Mouse (Mus musculus) left cerebral cortex, postnatal 25 days (tissue): ENCODE measurements at regions not wholly inside any gene's neighbourhood (a gene's known extent, or its start where the extent isn't known, plus 50 kb on each side); places are given as distances from the start of the nearest gene placed in this dataset.

Experiments
- DNase-seq, 2 experiments: peaks; one replicate each; pipeline ENCODE4 v3.0.0; 2022; ENCODE audit warnings: low spot score in 2 of 2, mixed read lengths in 1 of 2
- intact Hi-C: fragments of 180-260 bp; cut with DNase I; formaldehyde crosslinking; loops from one replicate; pipeline ENCODE4 v1.15.1; 2025
- microRNA-seq, 2 experiments: library from miRNA; unstranded; fragments of <30 nt; microRNA quantifications; one replicate each; pipeline ENCODE4 v1.2.0; 2022

GRCm38 (mm10) chr11:64889335-64890020 is 89.4 kb upstream of the Elac2 start:
- intact Hi-C loops = loop anchor here (10.0 kb wide), 1 partner anchor 135 kb away; no protein-coding TSS in a partner anchor
- DNase-seq = peak in 1 of 2 experiments; percentile 6

DNA sequence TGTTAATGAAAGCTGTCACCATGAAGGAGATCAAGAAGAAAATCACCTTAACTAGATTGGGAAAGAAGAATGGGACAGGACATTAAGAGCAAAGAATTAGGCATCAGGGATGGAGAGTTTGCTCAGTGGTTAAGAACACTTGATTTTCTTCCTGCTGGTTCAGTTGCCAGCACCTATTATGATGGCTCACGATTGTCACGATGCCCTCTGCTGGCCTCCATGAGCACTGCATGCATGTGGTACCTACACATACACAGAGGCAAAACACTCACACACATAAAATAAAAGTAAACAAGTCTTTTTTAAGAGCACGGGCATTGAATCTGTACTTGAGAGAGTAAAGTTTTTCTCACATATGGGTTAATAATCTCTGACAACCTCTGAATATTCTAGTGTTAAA is 88.1 kb upstream of the Elac2 start:
- intact Hi-C loops = loop anchor here (10.0 kb wide), 1 partner anchor 136 kb away; no protein-coding TSS in a partner anchor
- no peak for DNase-seq

DNA sequence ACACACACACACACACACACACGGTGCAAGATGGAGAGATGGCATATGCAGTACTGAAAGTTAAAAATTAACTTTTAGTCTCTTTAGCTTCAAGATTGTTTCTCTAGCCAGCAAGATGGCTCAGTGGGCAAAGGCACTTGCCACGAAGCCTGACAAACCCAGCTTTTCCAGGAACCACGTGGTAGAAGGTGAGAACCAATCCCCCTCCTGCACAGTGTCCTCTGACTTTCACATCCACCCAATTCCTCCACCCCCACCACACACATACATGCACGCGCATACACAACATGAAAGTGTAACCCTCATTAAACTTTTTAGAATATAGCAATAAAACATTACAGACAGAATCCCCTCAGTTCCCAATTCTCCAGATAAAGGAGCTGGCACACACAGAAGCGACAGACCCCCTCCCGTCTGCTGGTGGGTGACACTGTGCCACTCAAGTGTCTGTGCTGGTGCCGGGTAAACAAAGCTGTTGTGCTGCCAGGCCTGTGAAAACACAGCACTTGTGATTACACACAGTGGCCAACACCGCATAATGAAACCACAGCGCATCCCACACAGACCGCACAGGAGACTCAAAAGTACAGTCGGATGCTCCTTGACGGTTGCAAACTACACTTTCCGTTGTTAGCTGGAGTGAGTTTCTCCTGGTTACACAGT is 82.9 kb upstream of the Elac2 start:
- peak in 1 of 2 experiments; percentile 2 for DNase-seq
- intact Hi-C loops = loop anchor here (5.0 to 10.0 kb wide), 2 partner anchors 141 to 979 kb away; no protein-coding TSS in a partner anchor

DNA sequence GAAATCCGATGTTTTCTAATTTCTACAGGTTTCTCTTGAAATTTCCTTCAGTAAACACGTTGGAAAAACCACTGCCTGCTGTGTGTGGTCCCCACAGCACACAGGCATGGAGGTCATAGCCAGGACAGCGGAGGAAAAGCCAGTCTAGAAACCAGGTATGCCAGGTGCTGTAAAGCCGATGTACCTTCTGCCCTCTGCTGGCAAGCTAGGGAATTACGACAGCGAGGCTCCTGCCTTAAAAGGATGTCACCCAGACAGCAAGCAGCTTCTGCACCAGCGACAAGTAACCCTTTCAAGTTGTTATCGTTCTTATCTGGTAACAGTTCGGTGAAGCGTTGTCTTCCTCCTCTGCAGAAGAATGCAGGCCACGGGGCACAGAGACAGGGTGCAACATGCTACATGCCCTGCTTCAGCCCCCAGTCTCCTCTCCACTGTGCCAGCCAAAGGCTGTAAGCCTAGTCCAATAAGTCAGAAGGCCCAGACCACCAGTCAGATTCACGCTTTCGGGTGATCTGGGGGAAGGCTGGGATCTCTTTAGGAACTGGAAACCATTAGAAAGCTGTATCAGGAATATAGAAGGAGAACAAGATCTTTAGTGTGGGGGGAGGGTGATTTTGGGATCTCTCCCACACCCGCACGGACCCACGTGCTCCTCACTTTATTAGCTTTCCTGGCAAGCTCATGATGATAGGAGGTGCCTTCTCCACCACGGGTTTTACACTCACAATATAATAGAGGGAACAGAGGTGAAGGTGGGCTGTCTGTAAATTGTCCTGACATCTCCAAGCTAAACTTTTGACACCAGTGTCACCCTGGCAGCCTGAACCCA is 79.9 kb upstream of the Elac2 start:
- intact Hi-C loops = loop anchor here (5.0 to 10.0 kb wide), 2 partner anchors 144 to 982 kb away; no protein-coding TSS in a partner anchor
- DNase-seq = peak; percentile 74 to 82

DNA sequence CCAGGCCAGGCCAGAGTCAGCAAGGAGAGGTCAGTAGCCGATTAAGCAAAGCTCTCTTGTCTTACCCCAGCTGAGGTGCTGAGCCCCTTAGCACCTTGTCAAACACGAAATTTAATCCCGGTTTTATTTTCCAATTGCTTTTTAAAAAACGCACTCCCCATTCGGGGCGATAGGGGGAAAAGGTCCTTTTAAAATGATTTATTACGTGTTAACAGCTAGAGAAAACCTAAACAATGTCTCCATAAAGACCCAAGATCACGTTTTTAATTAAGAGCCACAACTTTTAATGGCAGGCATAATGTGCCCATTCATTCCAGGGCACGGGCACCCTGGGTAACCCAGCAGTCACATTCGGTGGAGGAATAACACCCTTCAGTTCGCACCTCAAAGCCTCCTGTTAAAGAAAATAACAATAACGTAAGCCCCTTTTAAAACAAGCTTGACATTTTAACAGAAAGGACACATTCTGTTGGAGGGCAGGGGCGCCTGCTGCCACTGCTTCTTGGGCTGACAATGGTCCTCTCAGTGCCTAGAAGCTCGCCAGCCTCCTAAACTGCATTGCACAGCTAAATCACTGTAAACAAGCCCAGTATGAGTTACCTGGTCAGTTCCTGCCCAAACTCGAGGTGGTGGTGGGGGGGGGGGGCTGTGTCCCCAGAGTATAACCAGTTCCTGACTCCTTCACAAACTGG is 79.1 kb upstream of the Elac2 start:
- intact Hi-C loops = loop anchor here (5.0 to 10.0 kb wide), 2 partner anchors 145 to 982 kb away; no protein-coding TSS in a partner anchor
- no peak for DNase-seq

DNA sequence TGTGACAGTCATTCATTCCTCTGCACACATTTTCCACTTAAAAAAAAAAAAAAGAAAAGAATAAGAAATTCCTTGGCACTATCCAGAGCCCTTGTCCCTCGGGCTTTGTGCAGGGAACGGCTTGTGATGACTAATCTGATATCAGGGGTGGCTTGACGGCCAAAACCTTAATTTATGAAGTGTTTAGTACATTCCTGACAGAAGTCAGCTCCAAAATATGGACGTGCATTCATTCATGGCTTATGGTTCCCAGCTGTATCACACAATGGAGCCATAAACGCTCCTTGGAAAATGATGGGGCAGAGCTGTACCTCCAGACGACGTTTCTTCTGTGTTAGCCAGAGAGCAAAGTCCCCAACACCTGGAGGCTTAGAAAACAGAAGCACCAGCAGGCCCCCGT is 62.1 kb upstream of the Elac2 start:
- intact Hi-C loops = no loop called here
- no peak for DNase-seq

DNA sequence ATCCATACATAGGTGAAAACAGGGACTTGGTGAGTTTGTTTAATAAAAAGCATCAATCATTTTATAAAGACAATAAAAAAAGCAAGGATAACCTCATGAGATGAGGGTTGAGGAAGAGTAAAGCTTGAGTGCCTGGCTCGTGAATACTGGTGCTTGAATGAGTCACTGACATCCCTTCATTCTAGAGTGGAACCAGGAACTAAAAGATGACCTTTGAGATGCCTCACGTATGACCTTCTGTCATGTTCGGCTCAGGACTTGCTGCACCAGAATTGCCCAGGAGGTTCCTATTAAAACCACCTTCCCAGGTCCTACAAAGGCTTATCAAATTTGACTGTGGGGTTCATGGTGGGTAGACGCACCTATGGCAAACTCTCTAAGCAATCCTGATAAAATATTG is 61.5 kb upstream of the Elac2 start:
- intact Hi-C loops = no loop called here
- no peak for DNase-seq

DNA sequence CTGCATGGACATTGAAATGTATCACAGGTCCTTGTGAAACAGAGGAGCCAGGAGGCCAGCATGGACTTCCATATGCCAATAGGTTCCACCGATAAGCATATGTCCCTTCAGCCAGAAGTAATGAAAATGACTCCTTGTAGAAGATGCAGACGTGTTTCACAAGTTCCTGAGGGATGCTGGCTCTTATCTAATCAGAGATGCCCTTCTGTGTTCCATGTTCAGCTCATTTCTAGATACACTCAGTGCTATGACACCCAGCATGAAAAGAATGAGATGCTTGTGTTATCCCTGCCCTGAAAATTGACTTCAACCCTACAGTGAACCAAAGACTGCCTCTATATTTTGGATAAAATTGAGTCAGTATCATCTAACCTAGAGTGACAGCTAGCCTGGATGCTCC is 53.8 kb upstream of the Elac2 start:
- no peak for DNase-seq
- intact Hi-C loops = no loop called here

- no peak for DNase-seq
- intact Hi-C loops = no loop called here
Observed at GRCm38 (mm10) chr11:64925970-64926369, 52.9 kb upstream of the Elac2 start.

Small RNA genes lying in the stretch of these regions (microRNA-seq; reads per million reads assigned to microRNA genes)
- 0 reads per million in 2 experiments for gene Gm24275
